Mouse (Mus musculus) MEL (cell line): ENCODE data around the gene Kifc1. TPM values are rescaled to one million over a fixed set of nuclear protein-coding genes. Genes with fewer than 3 reads are reported as not detected.
A peak's percentile ranks its signal among the peaks of the same experiment; 100 is the strongest.

Source experiments
- DNase-seq: peaks from one replicate; pipeline ENCODE4 v3.0.0; 2011; ENCODE audit warnings: low read depth, low spot score
- H3K27ac ChIP-seq: 2 replicates; pipeline ENCODE4 v1.5.1; 2012; ENCODE audit warnings: low read depth, mild to moderate bottlenecking, control low read depth, low read length, moderate library complexity; ENCODE audit not compliant: control insufficient read depth
- H3K27me3 ChIP-seq, 2 experiments: fragments of 150-350 bp in 1 of 2; sonication (generic) in 1 of 2; 2 replicates each; pipeline ENCODE4 v1.6.1; 2012; ENCODE audit warnings: low read length in 2 of 2, mild to moderate bottlenecking in 2 of 2, improper control_type of control experiment in 1 of 2, moderate library complexity in 1 of 2; ENCODE audit not compliant: insufficient read depth in 2 of 2, control insufficient read depth in 1 of 2
- H3K36me3 ChIP-seq, 2 experiments: 2 replicates each; pipeline ENCODE4 v1.6.1; 2012 to 2014; ENCODE audit warnings: low read length in 2 of 2, improper control_type of control experiment in 1 of 2, inconsistent platforms in 1 of 2, mild to moderate bottlenecking in 1 of 2; ENCODE audit not compliant: insufficient read depth in 2 of 2, control insufficient read depth in 1 of 2
- H3K4me1 ChIP-seq, 2 experiments: fragments of 150-350 bp in 1 of 2; sonication (generic) in 1 of 2; 2 replicates each; pipeline ENCODE4 v1.6.1; 2012; ENCODE audit warnings: low read length in 2 of 2, improper control_type of control experiment in 1 of 2, mild to moderate bottlenecking in 1 of 2; ENCODE audit not compliant: insufficient read depth in 2 of 2, control insufficient read depth in 1 of 2
- H3K4me3 ChIP-seq, 2 experiments: fragments of 150-350 bp in 1 of 2; sonication (generic) in 1 of 2; 2 replicates each; pipeline ENCODE4 v1.5.1; 2012; ENCODE audit warnings: low read depth in 2 of 2, low read length in 2 of 2, mild to moderate bottlenecking in 2 of 2, moderate library complexity in 2 of 2, control low read depth in 1 of 2, improper control_type of control experiment in 1 of 2; ENCODE audit not compliant: control insufficient read depth in 1 of 2, insufficient read depth in 1 of 2
- H3K79me2 ChIP-seq: 2 replicates; pipeline ENCODE4 v1.6.1; 2012; ENCODE audit warnings: mild to moderate bottlenecking, low read length, moderate library complexity; ENCODE audit not compliant: control insufficient read depth, poor library complexity, insufficient read depth
- H3K9ac ChIP-seq: 2 replicates; pipeline ENCODE4 v1.6.1; 2012; ENCODE audit warnings: low read depth, mild to moderate bottlenecking, control low read depth, low read length, moderate library complexity; ENCODE audit not compliant: control insufficient read depth, poor library complexity, severe bottlenecking
- H3K9me3 ChIP-seq: fragments of 150-350 bp; sonication (generic); replicated peaks from 2 replicates; pipeline ENCODE4 v1.6.1; 2012; ENCODE audit warnings: mild to moderate bottlenecking, low read length, improper control_type of control experiment, moderate library complexity; ENCODE audit not compliant: insufficient read depth
- CHD1 ChIP-seq: IDR thresholded peaks from 2 replicates; pipeline ENCODE4 v1.6.1; 2012; ENCODE audit warnings: low read depth, mild to moderate bottlenecking, inconsistent platforms, low read length, improper control_type of control experiment
- CHD2 ChIP-seq: IDR thresholded peaks from 2 replicates; pipeline ENCODE4 v1.6.1; 2011; ENCODE audit warnings: low read length, improper control_type of control experiment
- CTCF ChIP-seq, 3 experiments: IDR thresholded peaks in 2 of 3; conservative IDR thresholded peaks in 1 of 3; 2 replicates each; pipeline ENCODE4 v1.5.1; 2011 to 2012; ENCODE audit warnings: low read length in 3 of 3, low read depth in 2 of 3, mild to moderate bottlenecking in 2 of 3, improper control_type of control experiment in 1 of 3, inconsistent platforms in 1 of 3, mixed read lengths in 1 of 3, moderate library complexity in 1 of 3; ENCODE audit not compliant: control insufficient read depth in 1 of 3, insufficient read depth in 1 of 3, poor library complexity in 1 of 3, severe bottlenecking in 1 of 3
- ELF1 ChIP-seq: IDR thresholded peaks from 2 replicates; pipeline ENCODE4 v1.6.1; 2014; ENCODE audit warnings: low read depth, mild to moderate bottlenecking, inconsistent platforms, low read length, improper control_type of control experiment, moderate library complexity
- EP300 ChIP-seq, 2 experiments: IDR thresholded peaks; 2 replicates each; pipeline ENCODE4 v1.6.1; 2011; ENCODE audit warnings: improper control_type of control experiment in 2 of 2, low read length in 2 of 2, low read depth in 1 of 2, mild to moderate bottlenecking in 1 of 2
- ETS1 ChIP-seq: IDR thresholded peaks from 2 replicates; pipeline ENCODE4 v1.6.1; 2012; ENCODE audit warnings: low read depth, mild to moderate bottlenecking, inconsistent platforms, low read length, improper control_type of control experiment, moderate library complexity
- GABPA ChIP-seq: IDR thresholded peaks from 2 replicates; pipeline ENCODE4 v1.6.1; 2012; ENCODE audit warnings: low read depth, mild to moderate bottlenecking, inconsistent platforms, low read length, improper control_type of control experiment, moderate library complexity
- HCFC1 ChIP-seq: IDR thresholded peaks from 2 replicates; pipeline ENCODE4 v1.6.1; 2012; ENCODE audit warnings: low read depth, mild to moderate bottlenecking, inconsistent platforms, low read length, improper control_type of control experiment, moderate library complexity
- MAX ChIP-seq: IDR thresholded peaks from 2 replicates; pipeline ENCODE4 v1.6.1; 2011; ENCODE audit warnings: low read length, improper control_type of control experiment
- MAZ ChIP-seq: IDR thresholded peaks from 2 replicates; pipeline ENCODE4 v1.6.1; 2012; ENCODE audit warnings: low read depth, mild to moderate bottlenecking, inconsistent platforms, low read length, improper control_type of control experiment
- MEF2A ChIP-seq: IDR thresholded peaks from 2 replicates; pipeline ENCODE4 v1.6.1; 2014; ENCODE audit warnings: low read depth, mild to moderate bottlenecking, inconsistent platforms, low read length, improper control_type of control experiment; ENCODE audit not compliant: poor library complexity, insufficient replicate concordance, severe bottlenecking; ENCODE audit errors: extremely low read depth
- MXI1 ChIP-seq: IDR thresholded peaks from 2 replicates; pipeline ENCODE4 v1.6.1; 2011; ENCODE audit warnings: mild to moderate bottlenecking, low read depth, low read length, improper control_type of control experiment
- POLR2A ChIP-seq, 2 experiments: IDR thresholded peaks; 2 replicates each; pipeline ENCODE4 v1.6.1; 2011 to 2012; ENCODE audit warnings: low read length in 2 of 2, mild to moderate bottlenecking in 2 of 2, control low read depth in 1 of 2, improper control_type of control experiment in 1 of 2, low read depth in 1 of 2, moderate library complexity in 1 of 2; ENCODE audit not compliant: control insufficient read depth in 1 of 2, insufficient read depth in 1 of 2, poor library complexity in 1 of 2
- RAD21 ChIP-seq: IDR thresholded peaks from 2 replicates; pipeline ENCODE4 v1.6.1; 2011; ENCODE audit warnings: mild to moderate bottlenecking, low read depth, low read length, improper control_type of control experiment
- SIN3A ChIP-seq: IDR thresholded peaks from 2 replicates; pipeline ENCODE4 v1.6.1; 2012; ENCODE audit warnings: low read length, improper control_type of control experiment, inconsistent platforms
- SMC3 ChIP-seq: IDR thresholded peaks from 2 replicates; pipeline ENCODE4 v1.6.1; 2011; ENCODE audit warnings: low read depth, low read length, improper control_type of control experiment
- TAL1 ChIP-seq: IDR thresholded peaks from 2 replicates; pipeline ENCODE4 v1.6.1; 2012; ENCODE audit warnings: mild to moderate bottlenecking, inconsistent platforms, low read length, moderate library complexity, mixed read lengths
- TCF12 ChIP-seq: IDR thresholded peaks from 2 replicates; pipeline ENCODE4 v1.6.1; 2014; ENCODE audit warnings: low read depth, mild to moderate bottlenecking, inconsistent platforms, low read length, improper control_type of control experiment, moderate library complexity
- USF1 ChIP-seq: IDR thresholded peaks from 2 replicates; pipeline ENCODE4 v1.6.1; 2014; ENCODE audit warnings: low read depth, mild to moderate bottlenecking, inconsistent platforms, low read length, improper control_type of control experiment, moderate library complexity
- USF2 ChIP-seq, 2 experiments: IDR thresholded peaks; 2 replicates each; pipeline ENCODE4 v1.6.1; 2011 to 2012; ENCODE audit warnings: improper control_type of control experiment in 2 of 2, low read length in 2 of 2, borderline replicate concordance in 1 of 2, inconsistent platforms in 1 of 2, low read depth in 1 of 2, mild to moderate bottlenecking in 1 of 2; ENCODE audit not compliant: insufficient read depth in 1 of 2
- ZC3H11A ChIP-seq: IDR thresholded peaks from 2 replicates; pipeline ENCODE4 v1.6.1; 2012; ENCODE audit warnings: low read depth, mild to moderate bottlenecking, inconsistent platforms, low read length, improper control_type of control experiment
- ZKSCAN1 ChIP-seq: IDR thresholded peaks from 2 replicates; pipeline ENCODE4 v1.6.1; 2012; ENCODE audit warnings: low read depth, mild to moderate bottlenecking, inconsistent platforms, low read length, improper control_type of control experiment, moderate library complexity
- ZNF384 ChIP-seq: IDR thresholded peaks from 2 replicates; pipeline ENCODE4 v1.6.1; 2012; ENCODE audit warnings: low read depth, mild to moderate bottlenecking, inconsistent platforms, low read length, improper control_type of control experiment
- polyA plus RNA-seq, 2 experiments: library from polyadenylated mRNA; stranded (reverse) in 1 of 2; unstranded in 1 of 2; fragments of >175 nt in 1 of 2; fragments of >200 nt in 1 of 2; gene quantifications; 2 replicates each; pipeline versions ENCODE4 v1.2.1 to v1.2.4; 2012; ENCODE audit warnings: low replicate concordance in 2 of 2, low read depth in 1 of 2; ENCODE audit not compliant: insufficient read length in 2 of 2, insufficient read depth in 1 of 2, missing spikeins in 1 of 2
- total RNA-seq: library from RNA; depleted of rRNA; stranded (reverse); fragments of 300-350 nt; gene quantifications from 2 replicates; pipeline ENCODE4 v1.2.3, GENCODE M21; 2012

Kifc1 gene
- total and polyA plus RNA-seq, 3 experiments = 17.1 to 53.5 TPM; not detected in 1

DNA sequence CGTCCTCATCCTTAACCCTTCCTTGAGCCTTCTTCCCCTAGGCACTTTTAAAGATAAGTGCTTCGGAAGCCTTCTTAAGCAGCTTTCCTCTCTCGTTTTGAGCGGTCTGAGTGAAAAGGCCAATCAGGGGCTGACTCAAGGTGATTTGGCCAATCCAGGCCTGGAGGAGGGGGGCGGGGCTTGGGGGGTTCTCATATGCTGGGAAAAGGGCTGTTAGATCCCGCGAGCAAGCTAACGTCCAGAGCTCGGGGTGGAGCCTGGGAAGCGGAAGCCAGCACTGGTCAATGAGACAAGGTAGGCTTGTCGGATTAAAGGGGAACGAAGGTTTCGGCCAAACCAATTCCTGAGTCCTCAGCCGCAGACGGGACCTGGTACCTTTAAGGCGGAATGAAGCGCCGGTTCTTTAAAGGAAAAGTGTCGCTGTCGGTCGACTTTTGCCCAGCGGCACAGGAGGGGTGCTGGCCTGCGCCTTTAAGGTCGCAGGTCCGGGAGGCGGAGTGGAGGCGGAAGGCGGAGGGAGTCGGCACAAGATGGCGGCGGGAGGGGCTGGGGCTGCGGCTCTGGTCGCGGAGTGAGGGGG, 25.3 kb upstream of the Kifc1 start, which contains the start of the genes Tapbp and Zbtb22 (continued):
- TF ChIP-seq EP300 (IDR thresholded peaks at IDR 0.05; ENCODE audit: low read depth in 1 of 2, low read length in 2 of 2) = no peak; a peak in 2 of 4 replicates
- TF ChIP-seq MXI1 = peak; percentile 83
- TF ChIP-seq CHD1 = no peak
- peak; percentile 91 for TF ChIP-seq ELF1
- peak; percentile 35 to 59; a peak in 3 of 4 replicates for TF ChIP-seq POLR2A (IDR thresholded peaks at IDR 0.05; ENCODE audit: control insufficient read depth in 1 of 2, insufficient read depth in 1 of 2, low read depth in 1 of 2, low read length in 2 of 2, poor library complexity in 1 of 2)
- no peak for TF ChIP-seq ZC3H11A
- TF ChIP-seq ZNF384 = no peak
- peak; percentile 53; the same call in 1 of the 2 replicates for TF ChIP-seq ETS1
- TF ChIP-seq USF2 (IDR thresholded peaks at IDR 0.05; ENCODE audit: borderline replicate concordance in 1 of 2, insufficient read depth in 1 of 2, low read depth in 1 of 2, low read length in 2 of 2) = peak in 1 of 2 experiments; percentile 81; a peak in 2 of 4 replicates
- TF ChIP-seq GABPA = no peak
- peak; percentile 84 for TF ChIP-seq CHD2
- no peak for TF ChIP-seq ZKSCAN1
- no peak for TF ChIP-seq RAD21
- peak; percentile 100 for TF ChIP-seq SIN3A
- no peak for TF ChIP-seq TAL1
- TF ChIP-seq MAZ = no peak; the same call in none of the 2 replicates
- TF ChIP-seq TCF12 = peak; percentile 45
- peak; percentile 92 for TF ChIP-seq HCFC1
- TF ChIP-seq USF1 = 0 out of 2 replicates have a peak, but pooled peaks have one; percentile 10
- no peak for TF ChIP-seq MEF2A
- TF ChIP-seq MAX = no peak

DNA sequence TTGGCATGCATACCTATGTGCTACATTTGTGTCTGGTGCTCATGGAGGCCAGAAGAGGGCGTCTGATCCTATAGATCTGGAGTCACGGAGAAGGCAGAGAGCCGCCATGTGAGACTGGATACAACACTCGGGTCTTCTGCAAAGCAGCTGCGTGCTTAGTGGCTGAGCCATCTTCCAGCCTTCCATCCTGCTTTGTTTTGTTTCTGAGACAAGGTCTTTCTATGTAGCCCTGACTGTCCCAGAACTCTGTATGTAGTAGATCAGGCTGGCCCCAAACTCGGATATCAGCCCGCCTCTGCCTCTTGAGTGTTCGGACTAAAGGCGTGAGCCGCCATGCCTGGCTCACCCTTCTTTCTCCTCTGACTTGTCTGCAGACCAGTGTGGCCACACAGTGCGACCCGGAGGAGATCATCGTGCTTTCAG, 24.5 kb upstream of the Kifc1 start:
- Histone ChIP-seq H3K4me1 (peaks cover 4 to 19% of the 10 kb centered on the region in 2 experiments; a peak in 2 of 4 replicates), H3K9me3 (no peaks in the 10 kb centered on the region), H3K27me3 (no peaks in the 10 kb centered on the region), H3K36me3 (peaks cover 0 to 12% of the 10 kb centered on the region in 2 experiments), H3K27ac (peak overlapping the region; percentile 32), H3K4me3 (peak overlapping the region; percentile 2 to 12; a peak in 2 of 4 replicates), H3K9ac (peak overlapping the region; percentile 20), H3K79me2 (peaks cover 30% of the 10 kb centered on the region)
- DNase-seq = peak; percentile 50
- TF ChIP-seq CTCF (IDR thresholded peaks at IDR 0.05 in 2 of 3, conservative IDR thresholded peaks at IDR 0.05 in 1 of 3; ENCODE audit: control insufficient read depth in 1 of 3, insufficient read depth in 1 of 3, low read depth in 2 of 3, low read length in 3 of 3, poor library complexity in 1 of 3, severe bottlenecking in 1 of 3) (peak; percentile 28 to 45 (median 44)), TCF12 (no peak), SMC3 (peak; percentile 15; the same call in 1 of the 2 replicates)
